Mouse (Mus musculus) ES-E14 (cell line): ENCODE results near the gene Rad51b. TPM values are rescaled to one million over a fixed set of nuclear protein-coding genes. Genes with fewer than 3 reads are reported as not detected.
A peak's percentile ranks its signal among the peaks of the same experiment; 100 is the strongest.

Source experiments
- DNase-seq: peaks from one replicate; pipeline ENCODE4 v3.0.0-alpha.2; 2013; ENCODE audit warnings: low read depth, low spot score
- H3K27ac ChIP-seq: 2 replicates; pipeline ENCODE4 v1.5.1; 2012; ENCODE audit warnings: low read depth, mild to moderate bottlenecking, low read length, moderate library complexity, mixed read lengths; ENCODE audit not compliant: poor library complexity, insufficient read depth, severe bottlenecking
- H3K36me3 ChIP-seq: 2 replicates; pipeline ENCODE4 v1.6.1; 2012; ENCODE audit warnings: mild to moderate bottlenecking, low read length, moderate library complexity, mixed read lengths; ENCODE audit not compliant: control insufficient read depth, poor library complexity, insufficient read depth, severe bottlenecking
- H3K4me1 ChIP-seq, 2 experiments: fragments of 150-350 bp in 1 of 2; sonication (generic) in 1 of 2; 2 replicates each; pipeline ENCODE4 v1.6.1; 2012; ENCODE audit warnings: low read length in 2 of 2, mild to moderate bottlenecking in 1 of 2, mixed read lengths in 1 of 2; ENCODE audit not compliant: control insufficient read depth in 2 of 2, insufficient read depth in 2 of 2, poor library complexity in 1 of 2
- H3K4me3 ChIP-seq, 2 experiments: fragments of 150-350 bp in 1 of 2; sonication (generic) in 1 of 2; 2 replicates each; pipeline ENCODE4 v1.5.1; 2012; ENCODE audit warnings: low read length in 2 of 2, low read depth in 1 of 2, mild to moderate bottlenecking in 1 of 2, mixed read lengths in 1 of 2; ENCODE audit not compliant: insufficient read depth in 1 of 2, poor library complexity in 1 of 2, severe bottlenecking in 1 of 2
- H3K9ac ChIP-seq: 2 replicates; pipeline ENCODE4 v1.6.1; 2012; ENCODE audit warnings: low read depth, mild to moderate bottlenecking, low read length, mixed read lengths; ENCODE audit not compliant: poor library complexity, insufficient read depth, severe bottlenecking
- H3K9me3 ChIP-seq: fragments of 150-350 bp; sonication (generic); 2 replicates; pipeline ENCODE4 v1.6.1; 2012; ENCODE audit warnings: low read depth, mild to moderate bottlenecking, low read length; ENCODE audit not compliant: control insufficient read depth, insufficient read depth
- CHD2 ChIP-seq: IDR thresholded peaks from 2 replicates; pipeline ENCODE4 v1.6.1; 2014; ENCODE audit warnings: mild to moderate bottlenecking, low read depth, low read length, inconsistent platforms
- HCFC1 ChIP-seq: IDR thresholded peaks from 2 replicates; pipeline ENCODE4 v1.6.1; 2012; ENCODE audit warnings: low read length, inconsistent platforms, borderline replicate concordance; ENCODE audit not compliant: insufficient read depth
- MAFK ChIP-seq: IDR thresholded peaks from 2 replicates; pipeline ENCODE4 v1.6.1; 2014; ENCODE audit warnings: mild to moderate bottlenecking, low read depth, low read length, inconsistent platforms; ENCODE audit not compliant: insufficient read depth
- ZC3H11A ChIP-seq: IDR thresholded peaks from 2 replicates; pipeline ENCODE4 v1.6.1; 2012; ENCODE audit warnings: low read depth, mild to moderate bottlenecking, inconsistent platforms, low read length, borderline replicate concordance
- ZNF384 ChIP-seq: IDR thresholded peaks from 2 replicates; pipeline ENCODE4 v1.6.1; 2012; ENCODE audit warnings: low read depth, low read length, inconsistent platforms
- in situ Hi-C, 2 experiments: fragments of 600-800 bp; cut with MboI; formaldehyde crosslinking; loops; one replicate each; pipeline ENCODE4 v1.15.1; 2025; ENCODE audit warnings: low sequenced_read_pairs in 2 of 2, inconsistent platforms in 1 of 2; ENCODE audit not compliant: unreplicated experiment in 2 of 2
- total RNA-seq: library from RNA; depleted of rRNA; stranded (reverse); fragments of 300-350 nt; gene quantifications from 2 replicates; pipeline ENCODE4 v1.2.3, GENCODE M21; 2012

The Rad51b gene
- total RNA-seq, 1 experiment = 6.7 TPM

- in situ Hi-C loops = no loop called here
Observed at GRCm38 (mm10) chr12:79292874-79293273, 4.2 kb upstream of the Rad51b start.

GRCm38 (mm10) chr12:79296126-79296816, 811 bp upstream of the Rad51b start, which contains the start of gene Zfyve26:
Gene Zfyve26 (minus strand): TSS chr12:79296304.
- H3K27ac ChIP-seq = 0 out of 2 replicates have a peak within 1 kb of the TSS, but pooled peaks have one; percentile 49
- H3K4me3 ChIP-seq = peak within 1 kb of the TSS; percentile 94 to 99
- H3K4me1 ChIP-seq = 0 out of 4 replicates have a peak, but pooled peaks cover 0 to 2% of the 10 kb centered on the region in 2 experiments
- peak; percentile 95 for DNase-seq
- in situ Hi-C loops = no loop called here
- H3K36me3 ChIP-seq = no peaks in the 10 kb centered on the region; the same call in 1 of the 2 replicates
- no peaks in the 10 kb centered on the region for H3K9me3 ChIP-seq
- H3K9ac ChIP-seq = peak within 1 kb of the TSS; percentile 86
- TF ChIP-seq ZC3H11A (no peak), HCFC1 (peak; percentile 67)

More at GRCm38 (mm10) chr12:79292874-79293273, 4.2 kb upstream of the Rad51b start:
- H3K36me3 ChIP-seq = no peaks in the 10 kb centered on the region; the same call in 1 of the 2 replicates
- no peaks in the 10 kb centered on the region for H3K4me1 ChIP-seq
- H3K9ac ChIP-seq = no peak overlapping the region
- TF ChIP-seq CHD2 = no peak
- no peak for TF ChIP-seq MAFK
- DNase-seq = no peak
- no peak overlapping the region for H3K27ac ChIP-seq
- H3K4me3 ChIP-seq = no peak overlapping the region
- no peaks in the 10 kb centered on the region for H3K9me3 ChIP-seq

GRCm38 (mm10) chr12:79297884-79298636, 978 bp downstream of the Rad51b start:
- H3K9me3 ChIP-seq = no peaks in the 10 kb centered on the region
- 0 out of 4 replicates have a peak, but pooled peaks cover 0 to 2% of the 10 kb centered on the region in 2 experiments for H3K4me1 ChIP-seq
- no peak for DNase-seq
- H3K9ac ChIP-seq = peak overlapping the region; percentile 92; the same call in 1 of the 2 replicates
- in situ Hi-C loops = no loop called here
- H3K4me3 ChIP-seq = peak overlapping the region; percentile 92 to 94
- H3K27ac ChIP-seq = no peak overlapping the region
- peaks cover 7% of the 10 kb centered on the region for H3K36me3 ChIP-seq
- no peak for TF ChIP-seq ZNF384
- TF ChIP-seq HCFC1 = no peak
- no peak for TF ChIP-seq ZC3H11A
- no peak for TF ChIP-seq CHD2
- no peak for TF ChIP-seq MAFK

- Histone ChIP-seq H3K36me3 (peaks cover 7% of the 10 kb centered on the region), H3K4me3 (no peak overlapping the region), H3K9ac (no peak overlapping the region), H3K9me3 (no peaks in the 10 kb centered on the region), H3K27ac (no peak overlapping the region), H3K4me1 (0 out of 4 replicates have a peak, but pooled peaks cover 0 to 2% of the 10 kb centered on the region in 2 experiments)
- in situ Hi-C loops = no loop called here
- TF ChIP-seq CHD2 (no peak), MAFK (no peak), ZNF384 (no peak), HCFC1 (no peak), ZC3H11A (no peak)
- no peak for DNase-seq
Observed at GRCm38 (mm10) chr12:79301802-79302201, 4.7 kb downstream of the Rad51b start.
